Comparison of ENCODE assay signal across 8 mouse cellular contexts in the genomic region with DNA sequence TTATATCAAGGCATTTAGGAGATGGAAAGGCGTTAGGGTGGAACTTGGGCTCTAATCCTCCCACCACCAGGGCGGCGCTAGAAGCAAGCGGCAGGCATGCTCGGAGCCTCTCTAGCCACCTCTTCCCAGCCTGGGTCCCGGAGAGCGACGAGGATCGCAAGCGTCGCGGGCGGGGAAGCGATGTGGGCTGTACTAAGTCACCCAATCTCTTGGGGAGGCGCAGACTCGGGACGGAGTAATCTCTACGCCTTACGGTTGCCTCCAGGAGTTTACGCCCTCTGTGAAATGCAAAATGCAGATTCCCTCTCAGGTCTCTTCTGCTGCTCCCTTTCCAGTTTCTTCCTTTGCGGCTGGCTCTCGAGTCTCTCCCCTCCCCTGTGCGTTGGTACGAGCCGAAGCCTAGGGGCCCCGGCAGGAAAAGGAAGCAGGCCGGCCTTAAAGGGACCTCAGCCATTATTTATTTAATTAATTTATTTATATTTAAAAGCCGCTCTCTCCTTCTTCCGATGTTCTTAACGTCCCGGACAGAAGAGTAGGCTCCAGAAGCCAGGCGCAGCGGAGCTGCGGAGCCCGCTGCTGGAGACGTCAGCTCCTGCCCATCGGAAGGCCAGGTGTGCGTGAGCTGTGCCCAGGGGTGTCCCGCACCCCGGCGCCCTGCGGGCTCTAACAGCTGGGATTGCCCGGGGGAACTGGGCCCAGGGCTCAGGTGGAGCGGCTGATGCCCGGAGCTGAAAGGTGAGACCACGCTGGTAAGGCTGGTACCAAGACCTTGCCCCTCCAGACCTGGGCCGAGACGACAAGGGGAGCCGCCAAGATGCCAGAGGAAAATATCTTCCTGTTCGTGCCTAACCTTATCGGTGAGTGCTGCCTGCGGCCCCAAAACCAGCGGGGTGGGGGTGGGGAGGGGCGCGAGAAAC. TPM values are rescaled to one million over a fixed set of nuclear protein-coding genes. Genes with fewer than 3 reads are reported as not detected.
DNase-seq lines count a peak whose midpoint lies in the region; ATAC-seq lines count a peak whose summit lies in the region.

Gene Cdiptos (minus strand): TSS at position 149 of the 917 bp plus-strand sequence.

- H3K4me1 ChIP-seq in intestine, embryonic 14.5 days (replicated peaks; ENCODE audit: control insufficient read depth, insufficient read depth, low read length), result 0 out of 2 replicates have a peak, but pooled peaks cover 5% of the 10 kb centered on the region

- intact Hi-C loops in gastrocnemius, postnatal 14 days (cut with DNase I; ENCODE audit: low total_unique reads), result no loop called here
- intact Hi-C loops in left cerebral cortex, postnatal 14 days (cut with DNase I), result loop anchor here (5.0 kb wide), 1 partner anchor 41 kb away; the partner anchor contains the start of genes Pagr1a and Pagr1b

- WGBS in intestine, embryonic 14.5 days, result under 1% methylated on average over 55 of the region's 55 CpGs

- peak within 1 kb of the TSS; percentile 97 for H3K4me3 ChIP-seq in intestine, embryonic 14.5 days (ENCODE audit: low read depth, low read length)

- peaks cover 34% of the 10 kb centered on the region for H3K36me3 ChIP-seq in intestine, embryonic 14.5 days (ENCODE audit: control insufficient read depth, insufficient read depth, low read length)

- H3K27ac ChIP-seq in intestine, embryonic 14.5 days (ENCODE audit: low read depth), result peak within 1 kb of the TSS; percentile 94

- no peaks in the 10 kb centered on the region for H3K9me3 ChIP-seq in intestine, embryonic 14.5 days (ENCODE audit: control insufficient read depth, low read length)

- H3K9ac ChIP-seq in intestine, embryonic 14.5 days (ENCODE audit: low read length), result peak within 1 kb of the TSS; percentile 94

- DNase-seq in adipocyte (ENCODE audit: low spot score), result peak; percentile 93
- DNase-seq in embryo, embryonic 10 days (ENCODE audit: low spot score), result peak; percentile 99
- peak; percentile 96 for DNase-seq in gastrocnemius, postnatal 14 days
- peak; percentile 99 for DNase-seq in intestine, embryonic 14.5 days (ENCODE audit: low spot score)
- peak; percentile 97 to 98 for DNase-seq in left cerebral cortex, postnatal 14 days (ENCODE audit: low spot score in 2 of 2)
- DNase-seq in mesoderm, embryonic 11.5 days (ENCODE audit: low read depth, low spot score), result peak; percentile 96
- DNase-seq in right cerebral cortex, postnatal 36 days (ENCODE audit: low spot score in 2 of 2), result peak; percentile 90 to 93
- DNase-seq in yolk sac, embryonic 10.5 days (ENCODE audit: low spot score), result peak; percentile 92

- ATAC-seq in intestine, embryonic 14.5 days (replicated peaks; ENCODE audit: low FRiP score, low TSS enrichment, low read depth), result peak; percentile 95

- peak within 1 kb of the TSS; percentile 66 for H3K4me2 ChIP-seq in intestine, embryonic 14.5 days (ENCODE audit: low read length)

- no peaks in the 10 kb centered on the region for H3K27me3 ChIP-seq in intestine, embryonic 14.5 days (replicated peaks; ENCODE audit: control insufficient read depth, insufficient read depth, low read length)

RNA-seq across cellular contexts. Expression of gene Cdiptos, which starts in this region (rescaled TPM):
- total RNA-seq in gastrocnemius, postnatal 14 days (2021), result under 1 TPM; 0.59 to 0.78 TPM
- 2.2 and 2.5 TPM in 2 replicates for polyA plus RNA-seq in intestine, embryonic 14.5 days (2014; fragmentation: Nextera tagmentation; extraction: Ambion mirVana)
- total RNA-seq in left cerebral cortex, postnatal 14 days (2021), result under 1 TPM in 1 of 2 experiments, not detected in 1; 0.42 TPM

Comparison
In these comparisons a context has a peak if more than half of its experiments do, and no peak if none do; other contexts are left out.
1. Peak in every context shown above with its lines: DNase-seq, ATAC-seq, H3K4me3 ChIP-seq and H3K27ac ChIP-seq.
2. Peak in DNase-seq in gastrocnemius, postnatal 14 days; RNA of the gene not detected or under 1 TPM.
3. Peak in DNase-seq in left cerebral cortex, postnatal 14 days; RNA of the gene not detected or under 1 TPM.